Mouse (Mus musculus): Measurements from ENCODE around the gene Banf1.
"Not testable (repeated sequence)": the region's sequence is repeated elsewhere in the genome, so short reads cannot be mapped to it uniquely, and the experiment has no call there.

Gene Banf1

DNA sequence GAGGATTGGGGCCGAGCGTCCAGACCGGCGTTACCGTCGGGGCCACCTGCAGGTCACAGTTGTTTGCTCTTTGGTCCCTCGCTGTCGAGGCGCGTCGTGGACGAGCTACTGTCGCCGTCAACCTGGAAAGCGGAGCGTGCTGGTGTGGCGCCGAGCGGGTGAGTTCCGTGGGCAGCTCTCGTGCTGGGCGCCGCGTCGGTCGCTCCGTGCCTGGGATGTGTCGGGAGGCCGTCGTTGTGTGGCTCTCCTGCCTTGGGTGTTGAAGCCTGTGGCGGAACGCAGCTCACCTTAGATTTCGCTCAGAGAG lies at the start of gene Banf1:
Banf1 (minus strand) TSS at position 116 of the 307 bp plus-strand sequence.
- in situ Hi-C loops (cut with MboI; ENCODE audit: low pct_unique_long_range_greater_than_20kb in 1 of 2, low sequenced_read_pairs in 2 of 2, unreplicated experiment in 1 of 2) = no loop called here

- in situ Hi-C loops (cut with MboI; ENCODE audit: low pct_unique_long_range_greater_than_20kb in 1 of 2, low sequenced_read_pairs in 2 of 2, unreplicated experiment in 1 of 2) = no loop called here
These were observed 47.6 kb upstream of the Banf1 start for GRCm38 (mm10) chr19:5414534-5414957.

GRCm38 (mm10) chr19:5413840-5414239 lies 46.9 kb upstream of the Banf1 start:
- in situ Hi-C loops (cut with MboI; ENCODE audit: low pct_unique_long_range_greater_than_20kb in 1 of 2, low sequenced_read_pairs in 2 of 2, unreplicated experiment in 1 of 2) = no loop called here

- in situ Hi-C loops (cut with MboI; ENCODE audit: low pct_unique_long_range_greater_than_20kb in 1 of 2, low sequenced_read_pairs in 2 of 2, unreplicated experiment in 1 of 2) = no loop called here
These were observed 45.0 kb upstream of the Banf1 start for GRCm38 (mm10) chr19:5411961-5412360.

DNA sequence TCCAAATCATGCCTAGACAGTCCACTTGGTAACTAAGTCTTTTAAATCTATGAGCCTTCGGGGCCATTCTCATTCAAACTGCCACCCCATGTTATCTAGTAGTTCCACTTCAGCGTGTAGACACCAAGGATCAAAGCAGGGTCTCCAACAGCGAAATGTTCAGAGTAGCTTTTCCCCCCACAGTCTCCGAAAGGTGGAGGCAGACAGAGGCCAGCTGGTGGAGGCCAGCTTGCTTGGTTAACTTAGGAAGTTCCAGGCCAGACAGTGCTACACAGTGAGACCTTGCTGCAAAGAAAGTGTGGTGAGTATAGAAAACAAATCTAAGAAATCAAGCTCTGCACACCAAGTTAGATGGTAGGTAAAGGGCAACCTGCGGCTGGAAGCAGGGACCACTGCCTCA lies 43.7 kb upstream of the Banf1 start:
- in situ Hi-C loops (cut with MboI; ENCODE audit: low pct_unique_long_range_greater_than_20kb in 1 of 2, low sequenced_read_pairs in 2 of 2, unreplicated experiment in 1 of 2) = no loop called here

DNA sequence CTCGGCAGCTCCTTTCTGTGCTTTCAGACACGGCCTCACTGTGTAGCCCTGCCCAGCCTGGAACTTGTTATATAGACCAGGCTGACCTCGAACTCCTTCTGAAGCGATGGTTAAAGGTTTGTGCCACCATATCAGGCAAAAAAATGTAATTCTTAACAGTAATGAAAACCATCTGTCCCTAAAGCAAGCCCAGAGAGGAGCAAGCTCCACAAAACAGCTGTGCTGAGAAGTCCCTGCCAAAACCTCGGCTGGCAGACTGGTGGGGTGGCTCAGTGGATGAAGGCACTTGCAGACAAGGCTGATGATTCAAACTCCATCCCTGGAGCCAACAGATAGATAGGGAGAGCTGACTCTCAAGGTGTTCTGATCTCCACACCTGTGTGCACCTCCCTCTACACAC lies 42.1 kb upstream of the Banf1 start:
- in situ Hi-C loops (cut with MboI; ENCODE audit: low pct_unique_long_range_greater_than_20kb in 1 of 2, low sequenced_read_pairs in 2 of 2, unreplicated experiment in 1 of 2) = no loop called here

GRCm38 (mm10) chr19:5408057-5409001 lies 41.4 kb upstream of the Banf1 start:
- in situ Hi-C loops (cut with MboI; ENCODE audit: low pct_unique_long_range_greater_than_20kb in 1 of 2, low sequenced_read_pairs in 2 of 2, unreplicated experiment in 1 of 2) = no loop called here

- in situ Hi-C loops (cut with MboI; ENCODE audit: low pct_unique_long_range_greater_than_20kb in 1 of 2, low sequenced_read_pairs in 2 of 2, unreplicated experiment in 1 of 2) = no loop called here
These were observed 40.2 kb upstream of the Banf1 start for GRCm38 (mm10) chr19:5407133-5407532.

DNA sequence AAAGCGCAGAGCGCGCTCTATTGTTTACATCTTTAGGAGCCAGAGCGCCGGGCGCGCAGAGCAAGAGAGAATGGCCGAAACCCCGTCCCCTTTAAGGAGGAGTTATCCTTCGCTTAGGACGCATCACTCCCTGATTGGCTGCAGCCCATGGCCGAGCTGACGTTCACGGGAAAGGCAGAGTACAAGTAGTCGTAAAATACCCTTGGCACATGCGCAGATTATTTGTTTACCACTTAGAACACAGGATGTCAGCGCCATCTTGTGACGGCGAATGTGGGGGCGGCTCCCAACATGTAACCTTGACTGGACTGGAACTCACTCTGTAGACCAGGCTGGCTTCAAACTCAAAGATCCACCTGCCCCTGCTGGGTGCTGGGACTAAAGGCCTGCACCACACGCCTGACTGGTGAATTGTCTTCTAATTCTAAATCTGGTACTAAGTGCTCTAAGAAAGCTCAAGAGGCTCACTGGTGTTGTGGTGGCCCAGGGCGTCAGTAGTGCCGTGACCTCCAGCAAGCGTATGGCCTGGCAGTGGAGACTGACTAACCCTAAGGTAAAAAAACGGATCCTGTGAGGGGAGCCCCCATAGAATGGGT lies 39.7 kb upstream of the Banf1 start:
- in situ Hi-C loops (cut with MboI; ENCODE audit: low pct_unique_long_range_greater_than_20kb in 1 of 2, low sequenced_read_pairs in 2 of 2, unreplicated experiment in 1 of 2) = not testable (repeated sequence)

DNA sequence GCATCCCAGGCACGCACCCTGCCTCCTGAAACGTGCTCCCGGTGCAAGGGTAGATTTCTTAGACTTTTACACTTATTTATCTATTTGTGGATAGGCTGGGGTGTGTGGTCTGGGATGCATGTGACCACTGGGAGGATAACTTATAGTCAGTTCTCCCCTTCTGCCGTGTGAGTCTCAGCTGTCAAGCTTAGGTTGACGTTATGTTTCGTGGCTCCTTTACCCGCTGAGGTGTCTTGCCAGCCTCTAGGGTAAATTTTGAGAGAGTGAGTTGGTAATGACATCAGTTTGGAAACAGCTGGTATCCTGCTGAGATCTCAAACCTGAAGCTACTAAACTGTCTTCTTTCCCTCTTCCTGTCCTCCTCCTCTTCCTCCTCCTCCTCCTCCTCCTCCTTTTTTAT lies 39.0 kb upstream of the Banf1 start:
- in situ Hi-C loops (cut with MboI; ENCODE audit: low pct_unique_long_range_greater_than_20kb in 1 of 2, low sequenced_read_pairs in 2 of 2, unreplicated experiment in 1 of 2) = no loop called here

DNA sequence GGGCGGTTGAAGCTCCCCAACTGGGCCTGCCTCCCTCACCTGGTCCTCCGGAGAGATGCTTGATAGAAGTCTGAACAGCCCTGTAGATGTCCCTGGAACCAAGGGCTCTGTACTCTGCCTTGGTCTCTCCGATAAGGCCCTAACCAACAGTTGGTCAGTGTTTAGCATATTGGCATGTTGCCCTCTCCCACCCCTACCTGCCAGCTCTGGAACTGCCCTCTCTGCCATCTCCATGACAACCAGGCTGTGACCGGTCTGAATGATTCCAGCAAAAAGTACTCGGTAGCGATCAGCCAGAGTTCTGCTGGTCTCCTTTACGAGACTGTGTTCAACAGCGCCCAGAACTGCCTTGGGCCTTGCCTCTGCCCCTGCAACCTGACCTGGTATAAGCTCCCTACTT lies 35.3 kb upstream of the Banf1 start, which contains the start of gene Tsga10ip:
Tsga10ip (minus strand) TSS at position 234 of the 400 bp plus-strand sequence.
- in situ Hi-C loops (cut with MboI; ENCODE audit: low pct_unique_long_range_greater_than_20kb in 1 of 2, low sequenced_read_pairs in 2 of 2, unreplicated experiment in 1 of 2) = no loop called here

DNA sequence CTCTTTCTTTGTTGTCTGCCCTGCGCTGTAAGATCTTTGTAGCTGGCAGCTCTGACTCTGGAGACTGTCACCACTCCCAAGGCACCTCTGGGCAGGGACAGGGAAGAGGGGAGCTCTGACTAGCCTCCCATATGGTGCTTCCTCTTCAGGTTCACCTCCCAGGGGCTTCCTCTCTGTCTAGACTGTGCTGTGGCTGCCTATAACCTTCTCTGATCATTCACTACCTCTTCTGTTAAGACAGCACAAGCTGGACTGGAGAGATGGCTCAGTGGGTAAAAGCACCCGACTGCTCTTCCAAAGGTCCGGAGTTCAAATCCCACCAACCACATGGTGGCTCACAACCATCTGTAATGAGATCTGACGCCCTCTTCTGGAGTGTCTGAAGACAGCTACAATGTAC lies 34.1 kb upstream of the Banf1 start:
- in situ Hi-C loops (cut with MboI; ENCODE audit: low pct_unique_long_range_greater_than_20kb in 1 of 2, low sequenced_read_pairs in 2 of 2, unreplicated experiment in 1 of 2) = not testable (repeated sequence)

DNA sequence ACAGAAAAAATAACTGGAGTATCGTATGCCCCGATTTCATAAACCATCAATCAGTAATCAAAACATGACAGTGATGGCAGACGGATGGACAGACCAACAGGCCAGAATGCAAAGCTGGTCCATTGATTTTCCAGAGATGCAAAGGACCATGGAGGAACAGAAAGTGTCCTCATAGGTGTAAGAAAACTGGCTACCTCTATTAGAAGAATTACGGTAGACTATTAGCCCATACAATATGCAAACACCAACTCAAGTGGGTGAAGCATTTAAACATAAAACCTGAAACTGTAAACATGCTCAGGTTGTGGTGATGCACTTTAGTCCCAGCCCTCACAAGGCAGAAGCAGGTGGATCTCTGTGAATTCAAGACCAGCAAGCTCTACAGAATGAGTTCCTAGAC lies 28.4 kb upstream of the Banf1 start:
- in situ Hi-C loops (cut with MboI; ENCODE audit: low pct_unique_long_range_greater_than_20kb in 1 of 2, low sequenced_read_pairs in 2 of 2, unreplicated experiment in 1 of 2) = no loop called here

- in situ Hi-C loops (cut with MboI; ENCODE audit: low pct_unique_long_range_greater_than_20kb in 1 of 2, low sequenced_read_pairs in 2 of 2, unreplicated experiment in 1 of 2) = no loop called here
These were observed 27.2 kb upstream of the Banf1 start for GRCm38 (mm10) chr19:5394168-5394567.

- in situ Hi-C loops (cut with MboI; ENCODE audit: low pct_unique_long_range_greater_than_20kb in 1 of 2, low sequenced_read_pairs in 2 of 2, unreplicated experiment in 1 of 2) = no loop called here
These were observed 25.9 kb upstream of the Banf1 start for GRCm38 (mm10) chr19:5392892-5393291.

- in situ Hi-C loops (cut with MboI; ENCODE audit: low pct_unique_long_range_greater_than_20kb in 1 of 2, low sequenced_read_pairs in 2 of 2, unreplicated experiment in 1 of 2) = no loop called here
These were observed 23.4 kb upstream of the Banf1 start for GRCm38 (mm10) chr19:5390416-5390815.

GRCm38 (mm10) chr19:5389647-5390046 lies 22.7 kb upstream of the Banf1 start:
- in situ Hi-C loops (cut with MboI; ENCODE audit: low pct_unique_long_range_greater_than_20kb in 1 of 2, low sequenced_read_pairs in 2 of 2, unreplicated experiment in 1 of 2) = no loop called here

- in situ Hi-C loops (cut with MboI; ENCODE audit: low pct_unique_long_range_greater_than_20kb in 1 of 2, low sequenced_read_pairs in 2 of 2, unreplicated experiment in 1 of 2) = no loop called here
These were observed 21.7 kb upstream of the Banf1 start, which contains the start of gene Sart1 for GRCm38 (mm10) chr19:5388588-5389242. Gene Sart1, minus strand, starts transcription at chr19:5388703.

- in situ Hi-C loops (cut with MboI; ENCODE audit: low pct_unique_long_range_greater_than_20kb in 1 of 2, low sequenced_read_pairs in 2 of 2, unreplicated experiment in 1 of 2) = no loop called here
These were observed 21.1 kb upstream of the Banf1 start for GRCm38 (mm10) chr19:5388011-5388441.
